Mouse (Mus musculus) myocyte (in vitro differentiated cells): ENCODE measurements at regions not wholly inside any gene's neighbourhood (a gene's known extent, or its start where the extent isn't known, plus 50 kb on each side); places are given as distances from the start of the nearest gene placed in this dataset.

ENCODE experiments used
- H3K27me3 ChIP-seq: one replicate; pipeline ENCODE4 v1.6.1; 2011; ENCODE audit not compliant: control insufficient read depth, insufficient read depth, insufficient read length
- H3K36me3 ChIP-seq: one replicate; pipeline ENCODE4 v1.6.1; 2011; ENCODE audit not compliant: control insufficient read depth, insufficient read depth
- H3K4me2 ChIP-seq: one replicate; pipeline ENCODE4 v1.6.1; 2011; ENCODE audit warnings: low read depth, control low read depth
- H3K4me3 ChIP-seq: one replicate; pipeline ENCODE4 v1.5.1; 2011; ENCODE audit warnings: mild to moderate bottlenecking, control low read depth, moderate library complexity
- H3K79me2 ChIP-seq: one replicate; pipeline ENCODE4 v1.6.1; 2011; ENCODE audit not compliant: control insufficient read depth, insufficient read depth
- H3ac ChIP-seq: one replicate; pipeline ENCODE4 v1.6.1; 2011; ENCODE audit not compliant: control insufficient read depth, insufficient read length
- CEBPB ChIP-seq: IDR thresholded peaks from 2 replicates; pipeline ENCODE4 v1.6.1; 2011; ENCODE audit warnings: mild to moderate bottlenecking, moderate library complexity; ENCODE audit not compliant: poor library complexity, insufficient read depth, severe bottlenecking
- E2F4 ChIP-seq: IDR thresholded peaks from one replicate; pipeline ENCODE4 v1.6.1; 2011; ENCODE audit warnings: mild to moderate bottlenecking, control low read depth, moderate library complexity; ENCODE audit not compliant: insufficient read depth
- MAX ChIP-seq: IDR thresholded peaks from one replicate; pipeline ENCODE4 v1.6.1; 2011; ENCODE audit warnings: low read depth, mild to moderate bottlenecking, control low read depth
- MYOD1 ChIP-seq, 3 experiments: IDR thresholded peaks; one replicate each; pipeline ENCODE4 v1.6.1; 2011; ENCODE audit warnings: control low read depth in 2 of 3, low read depth in 2 of 3, mild to moderate bottlenecking in 2 of 3, moderate library complexity in 1 of 3; ENCODE audit not compliant: insufficient read length in 2 of 3, control insufficient read depth in 1 of 3
- MYOG ChIP-seq, 3 experiments: IDR thresholded peaks; one replicate each; pipeline ENCODE4 v1.6.1; 2011; ENCODE audit warnings: control low read depth in 2 of 3, low read depth in 2 of 3, mild to moderate bottlenecking in 2 of 3; ENCODE audit not compliant: insufficient read length in 2 of 3, control insufficient read depth in 1 of 3, insufficient read depth in 1 of 3
- POLR2A ChIP-seq: IDR thresholded peaks from one replicate; pipeline ENCODE4 v1.6.1; 2011; ENCODE audit warnings: low read depth, mild to moderate bottlenecking, control low read depth, moderate library complexity; ENCODE audit not compliant: insufficient read length
- POLR2AphosphoS2 ChIP-seq: IDR thresholded peaks from one replicate; pipeline ENCODE4 v1.6.1; 2011; ENCODE audit warnings: low read depth, control low read depth; ENCODE audit not compliant: insufficient read length
- REST ChIP-seq: IDR thresholded peaks from one replicate; pipeline ENCODE4 v1.6.1; 2011; ENCODE audit warnings: mild to moderate bottlenecking, control low read depth, moderate library complexity; ENCODE audit not compliant: insufficient read depth, insufficient read length
- SRF ChIP-seq: IDR thresholded peaks from one replicate; pipeline ENCODE4 v1.6.1; 2011; ENCODE audit warnings: low read depth; ENCODE audit not compliant: control insufficient read depth, insufficient read length
- TCF12 ChIP-seq: IDR thresholded peaks from one replicate; pipeline ENCODE4 v1.6.1; 2011; ENCODE audit warnings: mild to moderate bottlenecking, control low read depth; ENCODE audit not compliant: poor library complexity, insufficient read depth, severe bottlenecking
- TCF3 ChIP-seq: IDR thresholded peaks from one replicate; pipeline ENCODE4 v1.6.1; 2011; ENCODE audit warnings: low read depth, control low read depth; ENCODE audit not compliant: insufficient read length
- USF1 ChIP-seq: IDR thresholded peaks from one replicate; pipeline ENCODE4 v1.6.1; 2011; ENCODE audit warnings: low read depth, mild to moderate bottlenecking, control low read depth, moderate library complexity

GRCm38 (mm10) chr2:75491789-75492500 is 167.1 kb upstream of the Hnrnpa3 start:
- TF ChIP-seq E2F4 (no peak), MYOD1 (IDR thresholded peaks at IDR 0.05; ENCODE audit: control insufficient read depth in 1 of 3, insufficient read length in 2 of 3, low read depth in 2 of 3) (no peak), MYOG (IDR thresholded peaks at IDR 0.05; ENCODE audit: control insufficient read depth in 1 of 3, insufficient read depth in 1 of 3, insufficient read length in 2 of 3, low read depth in 2 of 3) (no peak), SRF (no peak), TCF3 (no peak), POLR2A (no peak), MAX (no peak), REST (no peak), CEBPB (no peak), POLR2AphosphoS2 (no peak), TCF12 (no peak), USF1 (no peak)
- Histone ChIP-seq H3ac (no peak overlapping the region), H3K79me2 (no peaks in the 10 kb centered on the region), H3K4me3 (no peak overlapping the region), H3K27me3 (peaks cover 14% of the 10 kb centered on the region), H3K36me3 (no peaks in the 10 kb centered on the region), H3K4me2 (no peak overlapping the region)

- no peaks in the 10 kb centered on the region for H3K36me3 ChIP-seq
- peaks cover 14% of the 10 kb centered on the region for H3K27me3 ChIP-seq
- H3ac ChIP-seq: no peak overlapping the region
- no peak for TF ChIP-seq MAX
- no peak for TF ChIP-seq USF1
- no peak for TF ChIP-seq E2F4
- TF ChIP-seq CEBPB: no peak
- no peak for TF ChIP-seq SRF
- TF ChIP-seq POLR2AphosphoS2: no peak
- TF ChIP-seq TCF12: no peak
- TF ChIP-seq POLR2A: no peak
- no peak for TF ChIP-seq MYOG (IDR thresholded peaks at IDR 0.05; ENCODE audit: control insufficient read depth in 1 of 3, insufficient read depth in 1 of 3, insufficient read length in 2 of 3, low read depth in 2 of 3)
- no peak for TF ChIP-seq REST
- TF ChIP-seq TCF3: no peak
- no peak for TF ChIP-seq MYOD1 (IDR thresholded peaks at IDR 0.05; ENCODE audit: control insufficient read depth in 1 of 3, insufficient read length in 2 of 3, low read depth in 2 of 3)
- no peak overlapping the region for H3K4me2 ChIP-seq
- no peaks in the 10 kb centered on the region for H3K79me2 ChIP-seq
- no peak overlapping the region for H3K4me3 ChIP-seq
Measured at GRCm38 (mm10) chr2:75492501-75492898, 166.6 kb upstream of the Hnrnpa3 start.

GRCm38 (mm10) chr2:75496606-75497240 is 162.3 kb upstream of the Hnrnpa3 start:
- TF ChIP-seq REST (no peak), CEBPB (no peak), SRF (no peak), MYOG (IDR thresholded peaks at IDR 0.05; ENCODE audit: control insufficient read depth in 1 of 3, insufficient read depth in 1 of 3, insufficient read length in 2 of 3, low read depth in 2 of 3) (no peak), POLR2A (no peak), TCF12 (no peak)
- H3K79me2 ChIP-seq: no peaks in the 10 kb centered on the region
- H3K36me3 ChIP-seq: no peaks in the 10 kb centered on the region
- H3K4me3 ChIP-seq: no peak overlapping the region
- H3K4me2 ChIP-seq: no peak overlapping the region
- peaks cover 14% of the 10 kb centered on the region for H3K27me3 ChIP-seq
- H3ac ChIP-seq: no peak overlapping the region

- Histone ChIP-seq H3K4me2 (no peak overlapping the region), H3ac (no peak overlapping the region), H3K27me3 (peaks cover 21% of the 10 kb centered on the region), H3K4me3 (no peak overlapping the region), H3K79me2 (no peaks in the 10 kb centered on the region), H3K36me3 (no peaks in the 10 kb centered on the region)
- TF ChIP-seq TCF3: no peak
- no peak for TF ChIP-seq SRF
- no peak for TF ChIP-seq MAX
- TF ChIP-seq TCF12: no peak
- no peak for TF ChIP-seq MYOG (IDR thresholded peaks at IDR 0.05; ENCODE audit: control insufficient read depth in 1 of 3, insufficient read depth in 1 of 3, insufficient read length in 2 of 3, low read depth in 2 of 3)
- TF ChIP-seq POLR2A: no peak
- TF ChIP-seq CEBPB: no peak
- no peak for TF ChIP-seq POLR2AphosphoS2
- TF ChIP-seq E2F4: no peak
- TF ChIP-seq USF1: no peak
- TF ChIP-seq REST: no peak
- no peak for TF ChIP-seq MYOD1 (IDR thresholded peaks at IDR 0.05; ENCODE audit: control insufficient read depth in 1 of 3, insufficient read length in 2 of 3, low read depth in 2 of 3)
Measured at GRCm38 (mm10) chr2:75510223-75510622, 148.8 kb upstream of the Hnrnpa3 start.
